Mouse (Mus musculus): ENCODE measurements around the gene Arsg.

GRCm38 (mm10) chr11:109612871-109613529 is 139.8 kb downstream of the Arsg start:
- no peak for TF ChIP-seq CTCF (IDR thresholded peaks at IDR 0.05; ENCODE audit: control insufficient read depth, insufficient read depth, insufficient read length)
- TF ChIP-seq MYOD1 (IDR thresholded peaks at IDR 0.05; ENCODE audit: control insufficient read depth, insufficient read length, low read depth), result no peak
- no peak for TF ChIP-seq USF1 (IDR thresholded peaks at IDR 0.05; ENCODE audit: low read depth)
- TF ChIP-seq CEBPB (IDR thresholded peaks at IDR 0.05; ENCODE audit: low read depth), result no peak
